Mouse (Mus musculus): Measurements from ENCODE around the gene Gipc1.

Gipc1 gene

GRCm38 (mm10) chr8:83684517-83684916, 32.0 kb downstream of the Gipc1 start:
- POLR2A ChIA-PET = interaction anchor here in 2 of 4 experiments (0.6 to 2.0 kb wide), 9 partner anchors 8 to 107 kb away, joined by 3 to 10 read pairs (median 5); partner anchors contain the start of genes Gipc1 (in 1 of the 2) and Ptger1 (in 1 of the 2)
- CTCF ChIA-PET = interaction anchor here in 3 of 4 experiments (0.6 to 1.9 kb wide), 4 partner anchors 22 to 219 kb away, joined by 3 to 9 read pairs (median 6); no protein-coding TSS in a partner anchor

- ChIA-PET POLR2A (interaction anchor here (0.7 to 1.9 kb wide), 8 partner anchors 9 to 52 kb away, joined by 3 to 5 read pairs (median 3); partner anchors contain the start of genes Adgre5 (in 1 of the 4), Ddx39 (in 1 of the 4), Gipc1 (in 1 of the 4) and Pkn1 (in 1 of the 4)), CTCF (interaction anchor here in 2 of 4 experiments (0.5 to 1.4 kb wide), 2 partner anchors 21 to 1146 kb away, joined by 3 to 4 read pairs; no protein-coding TSS in a partner anchor)
Measured at GRCm38 (mm10) chr8:83689264-83689663, 36.8 kb downstream of the Gipc1 start.

DNA sequence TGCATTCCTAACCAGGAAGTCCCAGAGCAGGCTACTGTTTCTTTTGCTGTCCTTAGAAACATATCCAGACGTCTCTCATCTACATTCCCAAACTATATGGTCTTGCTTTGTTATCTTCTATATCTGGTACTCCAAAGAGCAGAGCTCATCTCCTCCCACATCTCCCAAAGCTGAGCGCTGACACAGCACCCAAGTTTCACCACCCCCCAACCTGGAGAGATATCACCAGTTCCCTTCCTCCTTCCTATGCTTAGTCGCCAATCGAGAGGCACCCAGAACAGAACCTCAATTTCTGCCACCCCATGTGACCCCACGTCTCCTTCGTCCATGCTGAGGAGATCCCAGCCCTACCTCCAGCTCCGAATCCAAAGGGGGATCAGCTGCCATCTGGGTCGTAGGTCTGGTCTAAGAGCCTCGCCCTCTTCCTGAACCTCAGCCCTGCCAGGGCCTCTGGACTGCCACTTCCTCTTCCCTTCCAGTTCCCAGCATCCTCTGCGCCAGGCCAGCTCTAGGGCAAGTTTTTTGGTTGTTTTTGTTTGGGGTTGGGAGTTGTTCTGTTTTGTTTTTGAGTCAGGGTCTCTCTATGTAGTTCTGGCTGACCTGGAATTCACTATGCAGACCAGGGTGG, 41.2 kb downstream of the Gipc1 start:
- ChIA-PET CTCF (interaction anchor here in 3 of 4 experiments (1.0 to 2.1 kb wide), 5 partner anchors 17 to 315 kb away, joined by 3 to 6 read pairs (median 3); no protein-coding TSS in a partner anchor), POLR2A (interaction anchor here in 2 of 4 experiments (1.0 to 3.6 kb wide), 15 partner anchors 10 to 262 kb away, joined by 3 to 16 read pairs (median 7); partner anchors contain the start of genes Ddx39 (in 2 of the 2), Asf1b (in 1 of the 2), Gipc1 (in 1 of the 2) and Gm10644 (in 1 of the 2))

DNA sequence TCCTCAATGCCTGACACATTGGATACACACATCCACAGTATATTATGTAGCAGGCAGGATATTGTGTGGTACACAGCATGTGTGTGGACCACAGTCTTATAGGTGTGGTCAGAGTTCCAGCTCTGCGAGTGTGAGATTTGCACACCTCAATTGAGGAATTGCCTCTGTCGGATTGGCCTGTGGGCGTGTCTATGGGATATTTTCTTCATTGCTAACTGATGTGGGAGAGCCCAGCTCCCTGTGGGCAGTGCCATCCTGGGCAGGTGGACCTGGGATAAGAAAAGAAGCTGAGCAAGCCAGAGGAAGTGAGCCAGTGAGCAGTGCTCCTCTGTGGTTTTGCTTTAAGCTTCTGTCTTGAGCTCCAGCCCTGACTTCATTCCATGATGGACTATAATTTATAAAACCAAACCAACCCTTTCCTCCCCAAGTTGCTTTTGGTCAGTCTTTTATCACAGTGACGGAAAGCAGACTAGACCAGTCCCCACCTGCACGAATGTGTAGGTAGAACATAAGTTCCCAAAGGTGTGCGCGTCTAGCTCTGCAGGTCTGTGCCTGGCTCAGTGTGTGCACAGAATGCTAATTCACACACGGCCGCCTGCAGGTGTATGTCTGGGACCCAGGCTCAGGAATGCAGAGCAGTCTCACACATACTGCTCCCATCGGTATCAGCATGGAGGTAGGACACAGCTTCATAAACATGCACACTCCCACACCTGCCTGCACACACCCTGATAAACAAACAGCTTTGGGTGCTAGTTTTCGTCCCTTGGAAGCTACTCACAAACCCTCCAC, 42.1 kb downstream of the Gipc1 start:
- ChIA-PET CTCF (interaction anchor here in 3 of 4 experiments (0.6 to 2.1 kb wide), 6 partner anchors 16 to 89 kb away, joined by 3 to 6 read pairs (median 4); no protein-coding TSS in a partner anchor), POLR2A (interaction anchor here in 2 of 4 experiments (0.6 to 3.6 kb wide), 18 partner anchors 9 to 1209 kb away, joined by 3 to 16 read pairs (median 4); partner anchors contain the start of genes Ddx39 (in 2 of the 2), Asf1b (in 1 of the 2), Gm10644 (in 1 of the 2) and Ptger1 (in 1 of the 2))

DNA sequence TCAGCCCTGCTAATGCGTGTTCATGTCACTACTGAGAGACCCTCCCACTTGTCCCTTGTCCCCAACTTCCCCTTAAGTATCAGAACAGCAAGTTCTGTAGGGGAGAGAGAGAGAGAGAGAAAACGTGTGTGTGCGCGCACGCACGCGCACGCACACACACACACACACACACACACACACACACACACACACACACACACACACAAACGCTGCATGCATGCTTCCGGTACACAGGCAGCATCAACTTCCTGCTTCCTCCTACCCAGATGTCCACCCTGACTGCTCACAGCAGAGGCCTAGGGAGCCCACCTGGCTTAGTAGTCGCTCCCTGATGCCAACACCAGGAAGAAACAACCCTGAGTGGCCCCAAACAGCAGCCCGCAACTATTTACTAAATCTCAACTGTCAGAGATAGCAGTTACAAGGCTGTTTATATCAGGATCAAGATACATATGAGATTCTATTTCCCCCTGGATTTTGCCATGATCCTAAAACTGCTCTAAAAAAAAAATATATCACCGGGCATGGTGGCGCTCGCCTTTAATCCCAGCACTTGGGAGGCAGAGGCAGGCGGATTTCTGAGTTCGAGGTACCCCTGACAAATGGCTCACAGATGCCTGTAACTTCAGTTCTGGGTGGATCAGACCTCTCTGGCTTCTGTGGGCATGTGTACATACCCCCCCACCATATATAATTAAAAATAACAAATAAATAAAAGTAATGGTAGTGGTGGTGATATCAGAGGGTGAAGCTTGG, 43.1 kb downstream of the Gipc1 start:
- ChIA-PET POLR2A (interaction anchor here in 3 of 4 experiments (0.6 to 3.6 kb wide), 12 partner anchors 10 to 1208 kb away, joined by 3 to 16 read pairs (median 4); partner anchors contain the start of gene Ddx39 (in 2 of the 3)), CTCF (interaction anchor here in 3 of 4 experiments (0.6 to 1.8 kb wide), 4 partner anchors 11 to 273 kb away, joined by 3 to 5 read pairs (median 4); no protein-coding TSS in a partner anchor)

DNA sequence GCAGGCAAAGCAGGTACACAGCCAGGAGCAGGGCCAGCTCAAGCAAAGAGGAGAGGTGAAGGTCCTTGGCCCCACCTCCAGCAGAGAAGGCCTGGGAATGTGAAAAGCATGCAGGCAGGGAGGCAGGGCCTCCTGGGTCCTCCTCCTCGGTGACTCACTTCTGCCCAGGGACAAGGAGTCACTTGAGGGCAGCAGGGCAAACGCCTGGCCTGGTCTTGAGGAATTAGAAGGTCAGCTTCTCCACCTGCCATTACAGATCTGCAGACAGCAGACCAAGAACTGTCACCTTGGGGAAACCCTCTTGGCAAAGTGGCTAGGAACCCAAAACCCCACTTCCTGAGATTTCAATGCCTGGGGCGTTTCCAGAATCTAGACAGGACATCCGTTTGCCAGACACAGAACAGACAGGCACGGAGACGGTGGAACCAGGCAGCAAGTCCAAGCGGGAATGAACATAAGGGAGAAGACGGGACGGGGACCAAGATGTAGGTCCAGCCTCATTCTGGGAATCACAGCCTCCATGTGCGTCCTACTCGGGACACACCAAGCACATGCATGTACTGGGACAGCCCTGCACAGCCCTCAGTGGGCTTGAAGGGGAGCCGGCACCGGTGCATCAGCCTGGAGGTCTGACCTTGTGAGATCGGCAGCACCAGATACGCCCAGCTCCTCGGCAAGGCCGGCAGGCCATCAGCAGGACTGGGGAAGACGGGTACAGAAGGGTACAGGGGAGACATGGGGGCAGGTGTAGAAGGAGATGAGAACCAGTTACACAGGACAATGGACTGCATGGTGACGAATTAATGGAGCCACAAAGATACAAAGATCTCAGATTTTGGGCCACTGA, 45.1 kb downstream of the Gipc1 start:
- CTCF ChIA-PET = interaction anchor here in 2 of 4 experiments (0.7 to 1.4 kb wide), 4 partner anchors 9 to 82 kb away, joined by 3 to 5 read pairs (median 4); no protein-coding TSS in a partner anchor
- POLR2A ChIA-PET = interaction anchor here in 3 of 4 experiments (0.6 to 3.6 kb wide), 23 partner anchors 9 to 258 kb away, joined by 3 to 19 read pairs (median 5); partner anchors contain the start of genes Ddx39 (in 3 of the 3), Asf1b (in 2 of the 3), Dnajb1 (in 1 of the 3) and Gipc1 (in 1 of the 3)

- CTCF ChIA-PET = interaction anchor here in 3 of 4 experiments (0.7 to 1.4 kb wide), 5 partner anchors 8 to 83 kb away, joined by 3 to 5 read pairs (median 3); no protein-coding TSS in a partner anchor
Measured at GRCm38 (mm10) chr8:83698291-83698660, 45.8 kb downstream of the Gipc1 start.

GRCm38 (mm10) chr8:83698661-83699453, 46.4 kb downstream of the Gipc1 start, which contains the start of gene Pkn1:
TSS of gene Pkn1 (minus strand) at chr8:83699179.
- ChIA-PET POLR2A (interaction anchor here in 3 of 4 experiments (0.6 to 3.3 kb wide), 21 partner anchors 8 to 256 kb away, joined by 3 to 19 read pairs (median 4); partner anchors contain the start of genes Ddx39 (in 3 of the 3), Dnajb1 (in 2 of the 3), Tecr (in 2 of the 3) and Asf1b (in 1 of the 3)), CTCF (interaction anchor here in 2 of 4 experiments (0.8 to 1.4 kb wide), 3 partner anchors 37 to 74 kb away, joined by 3 to 5 read pairs (median 3); no protein-coding TSS in a partner anchor)

More at GRCm38 (mm10) chr8:83698291-83698660, 45.8 kb downstream of the Gipc1 start:
- POLR2A ChIA-PET = interaction anchor here in 3 of 4 experiments (0.8 to 3.3 kb wide), 25 partner anchors 8 to 258 kb away, joined by 3 to 19 read pairs (median 4); partner anchors contain the start of genes Ddx39 (in 3 of the 3), Asf1b (in 2 of the 3), Dnajb1 (in 2 of the 3) and Tecr (in 2 of the 3)

DNA sequence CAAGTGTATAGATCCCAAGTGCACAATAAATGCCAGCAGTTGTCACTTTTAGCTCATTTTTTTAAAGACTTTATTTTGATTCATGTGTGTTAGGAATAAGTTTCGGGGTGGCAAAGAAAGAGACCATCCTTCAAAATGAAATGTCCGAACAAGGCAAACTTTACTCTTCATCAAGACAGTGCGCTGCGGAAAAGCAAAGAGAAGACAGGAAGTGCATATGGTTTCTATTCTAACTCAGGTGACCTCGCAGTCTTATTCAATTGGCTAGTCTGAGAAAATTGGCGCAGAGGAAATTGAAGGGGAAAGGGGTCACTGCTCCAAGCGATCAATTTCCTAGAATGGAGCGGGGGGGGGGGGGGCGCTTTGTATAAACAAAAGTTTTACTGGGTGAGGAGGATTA, 47.1 kb downstream of the Gipc1 start:
- CTCF ChIA-PET = interaction anchor here in 1 of 4 experiments (1.4 kb wide), 1 partner anchor 37 kb away, joined by 3 read pairs; no protein-coding TSS in a partner anchor
- POLR2A ChIA-PET = interaction anchor here in 3 of 4 experiments (1.0 to 3.3 kb wide), 8 partner anchors 11 to 91 kb away, joined by 3 to 19 read pairs (median 4); partner anchors contain the start of genes Ddx39 (in 2 of the 3), Dnajb1 (in 1 of the 3) and Tecr (in 1 of the 3)

GRCm38 (mm10) chr8:83700423-83701085, 48.1 kb downstream of the Gipc1 start:
- ChIA-PET CTCF (no interaction called here), POLR2A (interaction anchor here in 3 of 4 experiments (0.9 to 2.5 kb wide), 7 partner anchors 8 to 153 kb away, joined by 3 to 18 read pairs (median 3); partner anchors contain the start of gene Ddx39 (in 2 of the 3))

DNA sequence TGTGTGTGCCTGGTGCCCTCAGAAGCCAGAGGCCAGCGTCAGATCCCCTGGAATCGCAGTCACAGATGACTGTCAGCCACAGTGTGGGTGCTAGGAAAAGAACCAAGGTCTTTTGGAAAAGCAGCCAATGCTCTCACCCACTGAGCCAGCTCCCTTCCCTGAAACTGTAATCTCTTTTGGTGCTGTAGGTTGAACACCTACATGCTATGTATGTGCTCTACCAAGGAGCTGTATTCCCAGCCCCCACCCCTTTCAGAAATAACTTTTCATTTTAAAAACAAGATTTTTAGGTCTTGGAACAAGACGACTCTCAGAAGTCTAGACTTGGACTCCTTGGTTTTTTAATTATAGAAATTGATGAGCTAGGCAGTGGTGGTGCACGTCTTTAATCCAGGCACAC, 50.9 kb downstream of the Gipc1 start:
- ChIA-PET CTCF (interaction anchor here in 3 of 4 experiments (0.6 to 1.5 kb wide), 4 partner anchors 21 to 401 kb away, joined by 3 to 4 read pairs (median 3); partner anchors contain the start of gene Dcaf15 (in 1 of the 3)), POLR2A (interaction anchor here in 3 of 4 experiments (0.6 to 3.0 kb wide), 10 partner anchors 9 to 1819 kb away, joined by 3 to 16 read pairs (median 3); partner anchors contain the start of genes Ddx39 (in 2 of the 3) and Gipc1 (in 1 of the 3))

- ChIA-PET CTCF (interaction anchor here in 3 of 4 experiments (0.5 to 1.5 kb wide), 32 partner anchors 9 to 1212 kb away, joined by 3 to 14 read pairs (median 3); partner anchors contain the start of genes Ddx39 (in 2 of the 3), Asf1b (in 1 of the 3), Dcaf15 (in 1 of the 3) and Gm10644 (in 1 of the 3)), POLR2A (interaction anchor here in 3 of 4 experiments (0.6 to 1.8 kb wide), 22 partner anchors 8 to 658 kb away, joined by 3 to 15 read pairs (median 3); partner anchors contain the start of genes Asf1b (in 2 of the 3), Gm10644 (in 2 of the 3), Adgre5 (in 1 of the 3) and Ddx39 (in 1 of the 3))
Measured at GRCm38 (mm10) chr8:83706411-83706810, 53.9 kb downstream of the Gipc1 start.

DNA sequence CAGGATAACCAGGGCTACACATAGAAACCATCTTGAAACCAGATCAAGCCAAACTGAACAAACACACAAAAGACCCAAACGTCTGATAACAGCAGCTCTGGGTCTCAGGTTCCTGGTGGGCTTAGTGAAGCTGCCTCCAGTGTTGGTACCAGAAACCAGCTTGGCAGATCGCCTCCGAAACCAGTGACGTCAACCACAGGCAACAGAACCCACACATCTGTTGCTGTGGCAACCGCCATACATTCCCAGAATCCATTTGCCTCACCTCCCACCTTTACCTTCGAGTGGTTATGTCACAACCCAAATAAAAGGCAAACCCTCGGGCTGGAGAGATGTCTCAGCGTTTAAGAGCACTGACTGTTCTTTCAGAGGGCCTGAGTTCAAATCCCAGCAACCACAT, 55.1 kb downstream of the Gipc1 start:
- ChIA-PET POLR2A (interaction anchor here in 1 of 4 experiments (1.5 to 1.8 kb wide), 3 partner anchors 7 to 100 kb away, joined by 3 to 15 read pairs (median 6); partner anchors contain the start of genes Ddx39, Dnajb1 and Tecr), CTCF (interaction anchor here in 1 of 4 experiments (1.2 to 1.5 kb wide), 2 partner anchors 17 to 317 kb away, joined by 3 to 9 read pairs; no protein-coding TSS in a partner anchor)
